Mouse (Mus musculus): ENCODE results near the gene Fbln7.

DNA sequence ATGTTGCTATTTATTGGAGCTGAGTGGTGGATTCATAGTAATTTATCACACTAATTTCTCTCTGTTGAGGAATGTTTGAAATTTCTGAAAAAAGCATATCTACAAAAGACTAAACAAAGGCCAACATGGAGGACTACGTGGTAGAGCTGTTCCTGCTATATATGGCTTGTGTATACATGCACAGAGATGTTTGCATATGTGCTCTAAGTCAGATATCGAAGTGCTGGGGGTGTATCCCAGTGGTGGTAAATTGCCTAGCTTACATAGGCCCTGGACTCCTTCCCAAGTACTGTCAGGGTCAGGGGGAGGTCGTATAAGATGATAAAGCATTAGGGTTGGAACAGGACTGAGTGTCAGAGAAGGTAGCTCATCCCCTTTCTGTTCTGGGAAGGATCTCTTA lies 30.2 kb upstream of the Fbln7 start:
- TF ChIP-seq CTCF (IDR thresholded peaks at IDR 0.05; ENCODE audit: extremely low read depth, insufficient read length, insufficient replicate concordance, low read depth, low read length): no peak
- no peak for TF ChIP-seq POLR2A (IDR thresholded peaks at IDR 0.05; ENCODE audit: low read depth, low read length)
